Comparison of ENCODE assay signal across 17 mouse cellular contexts in genomic region chr9:108752142-108752920, GRCm38 (mm10). TPM values are rescaled to one million over a fixed set of nuclear protein-coding genes. Genes with fewer than 3 reads are reported as not detected.
DNase-seq lines count a peak whose midpoint lies in the region; ATAC-seq and TF ChIP-seq lines count a peak whose summit lies in the region.
"Had no signal": no experiment of that assay in that cellular context is flagged by ENCODE, and none has a peak within 500 bp of the region (broad histone marks: within the 10 kb centered on the region; RNA-seq: fewer than 3 reads in every experiment).

No protein-coding gene starts in this region.

- intact Hi-C loops in left cerebral cortex, postnatal 4 days (cut with DNase I) = no loop called here

- H3K27me3 ChIP-seq in midbrain, postnatal 0 days (ENCODE audit: insufficient read depth, low read length) = no peaks in the 10 kb centered on the region
- no peaks in the 10 kb centered on the region for H3K27me3 ChIP-seq in midbrain, embryonic 13.5 days
- H3K27me3 ChIP-seq in forebrain, embryonic 12.5 days = no peaks in the 10 kb centered on the region
- H3K27me3 ChIP-seq: heart, embryonic 13.5 days had no signal

- H3K4me1 ChIP-seq in midbrain, postnatal 0 days (ENCODE audit: insufficient read depth, low read length) = no peaks in the 10 kb centered on the region
- H3K4me1 ChIP-seq in midbrain, embryonic 13.5 days (replicated peaks) = peaks cover 11% of the 10 kb centered on the region
- peaks cover 6% of the 10 kb centered on the region; the same call in 1 of the 2 replicates for H3K4me1 ChIP-seq in forebrain, embryonic 12.5 days

- no peaks in the 10 kb centered on the region for H3K9me3 ChIP-seq in midbrain, postnatal 0 days (ENCODE audit: low read length)
- H3K9me3 ChIP-seq in midbrain, embryonic 13.5 days = no peaks in the 10 kb centered on the region
- H3K9me3 ChIP-seq in forebrain, embryonic 12.5 days = no peaks in the 10 kb centered on the region
- H3K9me3 ChIP-seq: forebrain, embryonic 10.5 days; heart, embryonic 10.5 days; heart, embryonic 13.5 days had no signal

- H3K4me3 ChIP-seq in midbrain, postnatal 0 days (ENCODE audit: low read depth, low read length) = no peak overlapping the region
- no peak overlapping the region for H3K4me3 ChIP-seq in midbrain, embryonic 13.5 days (replicated peaks)
- H3K4me3 ChIP-seq in forebrain, embryonic 12.5 days (replicated peaks) = no peak overlapping the region
- H3K4me3 ChIP-seq: forebrain, embryonic 10.5 days; gastrocnemius, adult 2 months; heart, embryonic 10.5 days; heart, embryonic 13.5 days had no signal

- no peak for ATAC-seq in midbrain, postnatal 0 days (ENCODE audit: low FRiP score)
- ATAC-seq in midbrain, embryonic 13.5 days = no peak
- ATAC-seq in forebrain, embryonic 12.5 days (ENCODE audit: low FRiP score) = no peak
- ATAC-seq: forebrain, embryonic 14.5 days; inflammation-experienced regulatory T-cells, adult 6 months had no signal

- H3K36me3 ChIP-seq in midbrain, postnatal 0 days (ENCODE audit: insufficient read depth, low read length) = peaks cover 15% of the 10 kb centered on the region
- peaks cover 21% of the 10 kb centered on the region for H3K36me3 ChIP-seq in midbrain, embryonic 13.5 days
- H3K36me3 ChIP-seq in forebrain, embryonic 12.5 days (replicated peaks) = peaks cover 19% of the 10 kb centered on the region

- no peak overlapping the region for H3K9ac ChIP-seq in midbrain, postnatal 0 days (replicated peaks; ENCODE audit: low read length, poor library complexity, severe bottlenecking)
- no peak overlapping the region for H3K9ac ChIP-seq in midbrain, embryonic 13.5 days (replicated peaks)
- no peak overlapping the region for H3K9ac ChIP-seq in forebrain, embryonic 12.5 days
- H3K9ac ChIP-seq: forebrain, postnatal 0 days; heart, embryonic 13.5 days; hindbrain, embryonic 14.5 days had no signal

- no peak overlapping the region for H3K27ac ChIP-seq in midbrain, postnatal 0 days (ENCODE audit: low read depth, low read length)
- H3K27ac ChIP-seq in midbrain, embryonic 13.5 days = no peak overlapping the region
- H3K27ac ChIP-seq in forebrain, embryonic 12.5 days = no peak overlapping the region
- H3K27ac ChIP-seq: forebrain, embryonic 10.5 days; gastrocnemius, adult 2 months; heart, embryonic 10.5 days; heart, embryonic 13.5 days; hindbrain, embryonic 14.5 days; hindbrain, postnatal 0 days had no signal

- TF ChIP-seq CTCF in midbrain, postnatal 0 days (IDR thresholded peaks at IDR 0.05) = 0 out of 2 replicates have a peak, but pooled peaks have one; percentile 27

- H3K4me2 ChIP-seq in midbrain, postnatal 0 days (ENCODE audit: low read depth, low read length, poor library complexity, severe bottlenecking) = no peak overlapping the region
- H3K4me2 ChIP-seq in midbrain, embryonic 13.5 days (replicated peaks) = no peak overlapping the region
- H3K4me2 ChIP-seq in forebrain, embryonic 12.5 days = no peak overlapping the region
- H3K4me2 ChIP-seq: heart, embryonic 13.5 days; hindbrain, embryonic 14.5 days had no signal

- WGBS in midbrain, postnatal 0 days = 84% methylated on average over 10 of the region's 11 CpGs
- WGBS in midbrain, embryonic 13.5 days = 88% methylated on average over 11 of the region's 11 CpGs
- WGBS in forebrain, embryonic 12.5 days = 85% methylated on average over 11 of the region's 11 CpGs

- DNase-seq in heart, adult 11 months = peak; percentile 48
- DNase-seq in heart, adult 9 months (ENCODE audit: low spot score in 2 of 2) = no peak
- no peak for DNase-seq in midbrain, postnatal 0 days (ENCODE audit: low spot score)
- DNase-seq in ZHBTc4 (ENCODE audit: low read depth, low spot score) = peak; percentile 71
- DNase-seq in urinary bladder, postnatal 10 days (ENCODE audit: low spot score) = no peak
- DNase-seq in left cerebral cortex, postnatal 4 days = no peak
- DNase-seq: forebrain, postnatal 0 days had no signal

RNA-seq across cellular contexts. Expression of gene Ip6k2, which starts 31.3 kb away (rescaled TPM):
- 126 and 138 TPM in 2 replicates for total RNA-seq in midbrain, postnatal 0 days (2014; rRNA removed)
- 228 and 230 TPM in 2 replicates for polyA plus RNA-seq in midbrain, postnatal 0 days (2015; fragmentation: Nextera tagmentation; extraction: Ambion mirVana)
- polyA plus RNA-seq in midbrain, embryonic 13.5 days (2015; fragmentation: Nextera tagmentation; extraction: Ambion mirVana) = 217 and 238 TPM in 2 replicates
- total RNA-seq in left cerebral cortex, postnatal 4 days (2021) = 100 to 1,000 TPM; 188 to 206 TPM
- 124 and 140 TPM in 2 replicates for polyA plus RNA-seq in forebrain, embryonic 12.5 days (2016; fragmentation: Nextera tagmentation; extraction: Ambion mirVana)

RNA-seq across cellular contexts. Expression of gene Nckipsd, which starts 55.8 kb away (rescaled TPM):
- 30.1 and 83.4 TPM in 2 replicates for total RNA-seq in midbrain, postnatal 0 days (2014; rRNA removed)
- 25.7 and 32.5 TPM in 2 replicates for polyA plus RNA-seq in midbrain, postnatal 0 days (2015; fragmentation: Nextera tagmentation; extraction: Ambion mirVana)
- 20.9 and 29.5 TPM in 2 replicates for polyA plus RNA-seq in midbrain, embryonic 13.5 days (2015; fragmentation: Nextera tagmentation; extraction: Ambion mirVana)
- 10 to 100 TPM; 28.9 to 35.9 TPM for total RNA-seq in left cerebral cortex, postnatal 4 days (2021)
- polyA plus RNA-seq in forebrain, embryonic 12.5 days (2016; fragmentation: Nextera tagmentation; extraction: Ambion mirVana) = 14.3 and 17.3 TPM in 2 replicates

Comparison
In these comparisons a context has a peak if more than half of its experiments do, and no peak if none do; other contexts are left out.
1. DNase-seq: peak in heart, adult 11 months (single experiment) and ZHBTc4 (single experiment); none in heart, adult 9 months (0 of 2), midbrain, postnatal 0 days (single experiment), urinary bladder, postnatal 10 days (single experiment) and left cerebral cortex, postnatal 4 days (single experiment).